Mouse (Mus musculus) cortical plate, adult 2 months (tissue): ENCODE measurements at regions not wholly inside any gene's neighbourhood (a gene's known extent, or its start where the extent isn't known, plus 50 kb on each side); places are given as distances from the start of the nearest gene placed in this dataset.

Experiments
- H3K27ac ChIP-seq: fragments of 200-500 bp; 2 replicates; pipeline ENCODE4 v1.5.1; 2012; ENCODE audit warnings: low read length, control low read depth, inconsistent platforms; ENCODE audit not compliant: insufficient read depth
- H3K4me1 ChIP-seq: fragments of 200-500 bp; 2 replicates; pipeline ENCODE4 v1.6.1; 2011; ENCODE audit warnings: low read length; ENCODE audit not compliant: control insufficient read depth, insufficient read depth
- H3K4me3 ChIP-seq: fragments of 200-500 bp; 2 replicates; pipeline ENCODE4 v1.5.1; 2011; ENCODE audit warnings: mild to moderate bottlenecking, low read length, control low read depth; ENCODE audit not compliant: insufficient read depth
- CTCF ChIP-seq: fragments of 200-500 bp; IDR thresholded peaks from 2 replicates; pipeline ENCODE4 v1.5.1; 2011; ENCODE audit warnings: mild to moderate bottlenecking, control low read depth, low read length; ENCODE audit not compliant: insufficient read depth; ENCODE audit errors: extremely low read depth
- POLR2A ChIP-seq: fragments of 200-500 bp; IDR thresholded peaks from 2 replicates; pipeline ENCODE4 v1.6.1; 2011; ENCODE audit warnings: mild to moderate bottlenecking, low read length, control low read depth; ENCODE audit not compliant: insufficient read depth; ENCODE audit errors: extremely low read depth

DNA sequence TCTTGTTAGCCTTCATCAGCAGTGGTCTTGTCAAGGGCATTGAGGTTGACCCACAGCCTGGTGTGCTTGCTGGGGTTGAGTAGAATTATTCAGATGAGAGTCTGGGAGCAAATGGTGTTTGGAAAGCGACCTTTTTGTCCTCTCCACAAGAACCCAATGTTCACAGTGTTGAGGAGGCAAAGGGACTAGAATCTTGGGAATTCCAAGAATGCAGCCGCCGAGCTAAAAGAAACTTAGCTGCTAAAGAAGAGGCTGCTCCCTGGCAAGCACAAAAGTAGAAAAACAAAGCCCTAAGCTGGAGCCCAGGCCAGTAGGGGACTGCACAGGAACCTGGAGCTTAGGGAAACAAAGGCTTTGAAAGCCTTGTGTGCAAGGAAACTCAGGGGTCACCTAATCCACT is 126.4 kb downstream of the Tmem38b start:
- Histone ChIP-seq H3K4me1 (no peaks in the 10 kb centered on the region), H3K27ac (no peak overlapping the region), H3K4me3 (no peak overlapping the region)
- TF ChIP-seq CTCF = no peak
- no peak for TF ChIP-seq POLR2A

DNA sequence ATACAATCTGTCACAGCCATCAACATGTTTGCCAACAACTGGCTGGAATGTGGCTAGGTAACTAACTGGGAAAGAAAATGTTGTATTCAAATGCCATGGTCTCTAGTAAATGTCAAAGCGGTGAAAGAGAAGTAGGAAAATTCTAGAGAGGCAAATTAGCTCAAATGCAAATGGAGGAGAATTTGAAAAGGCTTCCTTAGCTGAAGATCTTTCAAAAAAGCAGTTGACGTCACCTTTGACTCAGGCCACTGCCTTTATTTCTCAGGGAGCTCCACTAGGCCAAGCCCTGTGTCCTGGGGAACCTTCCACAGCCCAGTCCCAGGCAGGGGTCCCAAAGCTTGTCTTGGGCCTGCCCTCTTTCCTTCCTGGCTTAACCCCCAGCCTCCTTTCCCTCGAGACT is 136.6 kb downstream of the Tmem38b start:
- Histone ChIP-seq H3K4me3 (no peak overlapping the region), H3K4me1 (no peaks in the 10 kb centered on the region), H3K27ac (no peak overlapping the region)
- TF ChIP-seq CTCF = no peak
- TF ChIP-seq POLR2A = no peak

DNA sequence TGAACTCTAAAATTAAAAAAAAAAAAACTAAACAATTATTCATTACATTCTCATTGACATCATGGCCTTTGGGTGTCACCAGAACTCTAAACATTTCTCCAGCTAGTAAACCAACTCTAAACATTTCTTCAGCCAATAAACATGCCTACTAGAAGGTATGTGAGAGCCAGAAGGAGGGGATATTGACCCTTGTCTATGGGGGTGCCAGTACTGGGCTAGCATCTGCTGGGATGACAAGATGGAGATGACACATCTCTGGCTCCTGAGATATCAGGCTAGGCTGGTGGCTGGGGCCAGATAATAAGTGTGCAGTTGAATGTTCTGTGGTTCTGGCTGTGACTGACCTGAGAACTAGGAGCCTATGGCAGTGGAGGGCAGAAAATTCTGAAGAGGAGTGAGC is 144.6 kb downstream of the Tmem38b start:
- no peak for TF ChIP-seq POLR2A
- TF ChIP-seq CTCF = no peak
- Histone ChIP-seq H3K4me1 (no peaks in the 10 kb centered on the region), H3K4me3 (no peak overlapping the region), H3K27ac (no peak overlapping the region)

DNA sequence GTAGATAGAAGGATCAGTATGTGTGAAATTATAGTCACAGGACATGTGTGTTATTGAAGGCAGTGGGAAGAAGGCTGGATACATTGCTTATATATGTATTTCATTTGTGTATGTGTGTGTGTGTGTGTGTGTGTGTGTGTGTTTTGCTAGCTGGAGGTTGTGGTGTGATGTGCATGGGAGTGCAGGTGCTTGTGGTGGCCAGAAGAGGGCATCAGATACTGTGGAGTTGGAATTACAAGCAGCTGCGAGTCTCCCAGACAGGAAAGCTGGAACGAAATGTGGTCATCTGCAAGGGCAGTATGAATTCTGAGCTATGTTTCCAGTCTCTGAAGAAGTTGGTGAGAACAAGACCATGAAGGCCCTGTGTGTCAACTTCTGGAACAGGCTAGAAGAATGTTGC is 145.1 kb downstream of the Tmem38b start:
- no peak for TF ChIP-seq POLR2A
- Histone ChIP-seq H3K27ac (no peak overlapping the region), H3K4me3 (no peak overlapping the region), H3K4me1 (no peaks in the 10 kb centered on the region)

DNA sequence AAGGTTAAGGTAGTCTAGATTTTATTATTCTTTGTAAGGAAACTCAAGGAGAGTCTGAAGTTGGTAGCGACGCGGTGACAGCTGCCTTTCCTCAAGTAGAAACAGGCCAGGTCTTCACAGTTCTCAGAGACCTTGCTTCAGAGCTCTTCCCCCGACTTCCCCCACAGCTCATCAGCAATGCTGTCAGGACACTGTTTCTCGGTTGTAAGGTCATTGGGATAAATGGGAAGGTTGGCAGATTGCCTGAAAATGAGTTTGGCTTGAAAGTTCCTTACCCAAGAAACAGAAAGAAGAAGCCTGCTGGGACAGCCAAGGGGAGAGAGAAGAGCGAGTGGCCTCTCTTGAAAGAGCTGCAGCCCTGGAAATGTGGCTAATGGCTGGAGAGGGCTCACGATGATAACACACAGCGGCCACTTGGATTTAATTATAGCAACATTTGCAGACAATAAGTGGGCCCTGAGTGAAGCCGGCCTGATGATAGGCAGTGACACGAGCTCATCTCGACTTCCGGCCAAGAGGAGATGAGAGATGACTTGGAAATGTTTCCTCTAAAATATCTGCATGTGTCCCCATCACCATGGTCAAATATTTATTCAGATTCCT is 150.3 kb downstream of the Tmem38b start:
- TF ChIP-seq CTCF = no peak
- no peak for TF ChIP-seq POLR2A
- no peak overlapping the region for H3K4me3 ChIP-seq

DNA sequence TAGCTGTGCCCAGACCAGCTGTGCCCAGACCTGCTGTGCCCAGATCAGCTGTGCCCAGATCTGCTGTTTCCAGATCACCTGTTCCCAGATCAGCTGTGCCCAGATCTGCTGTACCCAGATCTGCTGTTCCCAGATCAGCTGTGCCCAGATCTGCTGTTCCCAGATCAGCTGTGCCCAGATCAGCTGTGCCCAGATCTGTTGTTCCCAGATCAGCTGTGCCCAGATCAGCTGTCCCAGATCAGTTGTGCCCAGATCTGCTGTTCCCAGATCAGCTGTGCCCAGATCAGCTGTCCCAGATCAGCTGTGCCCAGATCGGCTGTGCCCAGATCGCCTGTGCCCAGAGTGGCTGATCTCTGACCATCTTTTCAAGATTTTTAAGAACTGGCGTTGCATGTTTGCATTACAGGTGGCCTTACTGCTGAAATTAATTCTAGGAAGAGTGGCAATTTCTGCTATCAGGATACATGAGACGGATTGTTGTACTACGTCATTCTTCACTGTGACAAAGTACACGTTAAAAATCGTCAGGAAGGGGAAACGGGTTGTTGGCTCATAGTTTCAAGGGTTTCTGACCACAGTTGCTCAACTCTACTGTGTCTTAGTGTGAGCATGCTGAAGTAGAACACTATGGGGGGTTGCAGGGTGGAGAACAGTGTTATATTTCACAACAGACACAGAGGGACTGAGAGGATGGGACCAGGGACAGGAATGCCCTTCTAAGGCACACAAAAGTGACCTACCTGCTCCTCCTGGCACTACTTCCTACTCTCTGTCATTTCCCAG is 160.9 kb downstream of the Tmem38b start:
- no peak for TF ChIP-seq POLR2A
- no peak for TF ChIP-seq CTCF
- no peak overlapping the region for H3K4me3 ChIP-seq
- H3K27ac ChIP-seq = no peak overlapping the region
- H3K4me1 ChIP-seq = no peaks in the 10 kb centered on the region

More for the DNA sequence above, 150.3 kb downstream of the Tmem38b start:
- no peaks in the 10 kb centered on the region for H3K4me1 ChIP-seq
- H3K27ac ChIP-seq = no peak overlapping the region

DNA sequence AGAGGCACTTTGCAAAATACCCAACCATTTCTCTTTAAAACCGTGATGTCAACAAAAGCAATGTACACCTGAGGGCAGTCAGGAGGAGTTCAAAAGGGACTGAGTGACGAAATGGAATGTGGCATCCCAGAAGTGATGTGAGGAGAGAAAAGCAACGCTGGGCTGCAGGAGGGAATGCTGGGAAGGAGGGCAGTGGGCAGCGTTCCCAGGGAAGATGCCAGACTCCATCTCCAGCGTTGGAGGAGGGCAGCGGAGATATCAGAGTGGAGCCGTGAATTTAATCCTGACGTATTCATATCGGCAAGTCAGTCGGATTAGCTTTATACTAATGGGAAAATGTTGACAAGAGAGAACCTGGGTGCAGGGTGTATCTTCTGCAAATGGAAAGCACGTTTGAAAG is 161.7 kb downstream of the Tmem38b start:
- Histone ChIP-seq H3K4me3 (no peak overlapping the region), H3K27ac (no peak overlapping the region), H3K4me1 (no peaks in the 10 kb centered on the region)
- TF ChIP-seq CTCF (no peak), POLR2A (no peak)

DNA sequence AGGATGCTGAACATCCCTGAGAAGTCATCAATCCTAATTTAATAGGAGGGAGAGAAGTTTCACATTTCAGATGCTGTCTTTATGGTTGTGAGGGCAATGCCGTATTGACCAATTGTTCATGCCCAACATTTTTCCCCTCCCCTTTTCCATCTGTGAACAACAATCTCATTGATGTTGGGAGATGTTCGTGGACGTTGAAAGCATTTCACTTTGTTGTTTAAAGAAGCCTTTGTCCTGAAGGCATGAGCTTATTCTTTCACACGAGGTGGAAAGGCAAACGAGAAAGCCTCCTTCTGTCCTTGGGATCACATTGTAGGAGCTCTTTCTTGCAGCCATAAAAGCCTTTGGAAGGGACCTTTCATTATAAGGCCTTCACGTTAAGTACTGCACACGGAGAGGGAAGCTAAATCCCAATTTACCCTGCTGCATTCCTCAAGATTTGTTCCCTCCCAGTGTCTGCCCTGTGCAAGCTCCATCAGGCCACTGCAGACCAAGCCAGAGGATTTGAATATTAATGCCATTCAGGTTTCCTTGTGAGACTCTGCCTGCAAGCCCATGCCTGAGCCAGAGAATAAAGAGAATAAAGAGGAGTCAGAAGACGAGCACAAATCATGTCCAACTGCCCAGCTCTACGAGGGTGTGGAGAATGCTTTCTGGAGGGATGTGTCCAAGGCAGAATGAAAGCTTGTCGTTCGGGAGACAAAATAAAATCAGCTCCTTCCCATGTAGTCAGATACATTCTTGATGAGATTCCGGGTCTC is 195.4 kb downstream of the Tmem38b start:
- H3K4me1 ChIP-seq = peaks cover 2% of the 10 kb centered on the region; the same call in 1 of the 2 replicates
- H3K4me3 ChIP-seq = no peak overlapping the region
- H3K27ac ChIP-seq = no peak overlapping the region
- TF ChIP-seq CTCF = no peak
- no peak for TF ChIP-seq POLR2A

DNA sequence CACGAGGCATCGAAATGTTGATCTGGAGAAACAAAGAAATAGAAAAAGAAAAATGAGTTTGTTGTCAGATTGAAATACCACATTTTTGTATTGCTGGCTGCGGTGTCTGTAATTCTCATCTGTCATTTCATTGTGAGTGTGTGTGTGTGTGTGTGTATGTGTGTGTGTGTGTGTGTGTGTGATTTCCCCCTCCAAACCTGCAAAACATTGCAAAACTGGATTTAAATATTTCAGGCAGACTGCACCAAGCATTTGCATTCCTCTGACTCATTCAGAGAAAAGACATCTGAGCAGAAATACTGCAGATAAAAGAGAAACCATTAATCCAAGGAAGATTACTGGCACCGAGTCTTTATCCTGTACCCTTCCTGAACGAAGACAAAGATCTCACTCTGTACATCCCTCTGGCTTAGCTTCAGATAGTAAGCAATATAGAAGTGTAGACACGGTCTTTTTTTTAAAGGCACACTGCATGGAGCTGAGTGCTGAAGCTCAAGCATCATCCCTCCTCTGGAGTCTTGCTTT is 196.1 kb downstream of the Tmem38b start:
- peaks cover 2% of the 10 kb centered on the region; the same call in 1 of the 2 replicates for H3K4me1 ChIP-seq
- no peak overlapping the region; the same call in 1 of the 2 replicates for H3K27ac ChIP-seq
- TF ChIP-seq CTCF = no peak
- TF ChIP-seq POLR2A = no peak
- no peak overlapping the region for H3K4me3 ChIP-seq
